Mouse (Mus musculus) A20 (cell line): Measurements from ENCODE around the gene Zfp580.

Source experiments
- DNase-seq: peaks from one replicate; pipeline ENCODE4 v3.0.0-alpha.2; 2011; ENCODE audit warnings: low read depth, low spot score

Zfp580 gene

DNA sequence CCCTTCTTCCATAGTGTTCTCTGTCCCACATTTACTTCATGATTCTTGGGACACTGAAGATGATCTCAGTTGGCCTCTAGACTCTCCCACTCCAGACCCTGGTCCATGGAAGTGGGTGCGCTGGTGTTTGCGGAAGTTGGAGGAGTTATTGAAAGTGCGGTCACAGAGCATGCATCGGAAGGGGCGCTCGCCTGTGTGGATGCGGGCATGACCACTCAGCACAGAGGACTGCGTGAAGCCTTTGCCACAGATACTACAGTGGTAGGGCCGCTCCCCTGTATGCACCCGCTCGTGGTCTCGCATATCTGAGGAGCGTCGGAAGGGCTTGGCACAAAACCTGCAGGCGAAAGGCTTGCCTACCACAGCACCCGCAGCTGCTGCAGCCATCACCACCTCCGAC is 15.7 kb upstream of the Zfp580 start:
- DNase-seq, result no peak

DNA sequence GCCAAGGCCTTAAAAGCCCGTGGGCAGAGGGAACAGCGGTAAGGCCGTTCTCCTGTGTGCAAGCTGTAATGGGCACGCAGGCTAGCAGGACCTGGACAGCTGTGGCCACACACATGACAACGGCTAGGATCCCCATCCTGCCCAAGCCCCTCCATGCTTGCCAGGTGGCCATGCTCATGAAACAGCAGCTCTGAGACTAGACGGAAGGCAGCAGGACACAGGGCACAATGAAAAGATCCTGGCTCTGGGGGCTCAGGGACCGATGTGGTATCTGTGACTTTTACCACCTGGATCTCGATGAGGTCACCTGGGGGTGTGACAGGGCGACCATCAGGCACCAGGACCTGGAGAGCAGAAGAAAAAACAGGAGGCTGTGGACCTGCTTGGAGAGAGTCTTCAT is 15.2 kb upstream of the Zfp580 start:
- no peak for DNase-seq

GRCm38 (mm10) chr7:5037026-5037425 is 14.3 kb upstream of the Zfp580 start:
- no peak for DNase-seq

DNA sequence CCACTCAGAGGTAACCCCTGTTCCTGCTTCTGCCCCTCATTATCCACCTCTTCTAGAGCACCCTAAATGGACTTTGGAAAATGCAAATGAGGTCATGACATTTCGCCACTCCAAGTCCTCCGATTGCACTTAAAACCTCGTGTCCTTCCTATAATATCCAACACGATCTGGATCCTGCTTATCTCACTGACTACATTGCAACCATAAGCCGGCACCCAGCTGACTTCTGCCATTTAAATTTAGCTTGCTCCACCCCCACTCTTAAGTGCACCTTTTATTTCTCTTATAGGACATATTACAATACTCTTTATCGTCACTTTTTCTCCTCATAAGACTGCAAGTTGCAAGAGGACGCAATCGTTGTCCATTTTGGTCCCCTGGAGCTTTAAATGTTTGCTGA is 13.9 kb upstream of the Zfp580 start:
- no peak for DNase-seq

DNA sequence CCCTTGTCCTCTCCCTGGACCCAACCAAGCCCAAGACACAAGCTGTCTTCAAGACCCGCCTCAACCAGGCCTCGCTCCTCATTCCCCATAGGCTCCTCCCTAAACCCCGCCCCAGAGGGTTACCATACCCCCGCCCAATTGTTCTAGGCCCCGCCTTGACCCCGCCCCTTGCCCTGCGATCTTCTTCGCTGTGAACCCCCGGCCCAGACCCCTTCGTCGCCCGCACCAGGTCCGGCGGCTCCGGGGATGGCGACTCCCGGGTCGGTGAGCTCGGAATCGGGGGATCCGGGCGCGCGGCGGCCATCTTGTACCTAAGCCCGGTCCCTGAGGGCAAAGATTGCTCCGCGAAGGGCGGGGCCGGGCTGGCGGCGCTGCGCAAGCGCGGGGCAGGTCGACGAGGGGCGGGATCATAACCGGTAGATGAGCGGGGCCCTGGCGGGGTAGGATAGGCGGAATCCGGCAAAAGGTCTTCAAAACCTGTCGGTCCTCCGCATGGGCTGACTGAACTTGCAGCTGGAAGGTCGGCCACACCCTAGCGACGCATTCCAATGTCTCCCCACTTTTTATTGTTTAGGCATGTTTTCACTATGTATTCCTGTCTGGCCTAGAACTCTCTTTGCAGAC is 13.1 kb upstream of the Zfp580 start, which contains the start of gene Zfp784:
Zfp784 (minus strand) TSS at position 338 of the 624 bp plus-strand sequence.
- peak; percentile 96 for DNase-seq

DNA sequence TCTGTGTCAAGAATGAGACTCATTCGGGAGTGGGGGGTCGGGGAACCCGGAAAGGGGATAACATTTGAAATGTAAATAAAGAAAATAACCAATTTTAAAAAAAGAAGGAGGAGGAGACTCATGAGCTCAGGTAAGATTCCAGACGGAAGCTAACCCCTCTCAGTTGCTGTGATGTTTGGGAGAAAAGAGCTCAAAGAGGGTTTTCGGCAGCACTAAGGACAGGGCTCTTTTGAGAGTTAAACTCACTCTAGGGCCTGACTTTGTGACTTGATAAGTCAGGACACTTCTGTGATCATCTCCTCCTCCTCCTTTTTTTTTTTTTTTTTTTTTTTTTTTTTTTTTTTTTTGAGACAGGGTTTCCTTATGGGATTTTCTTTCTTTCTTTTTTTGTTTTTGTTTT is 12.4 kb upstream of the Zfp580 start:
- DNase-seq, result no peak

GRCm38 (mm10) chr7:5044981-5045380 is 6.4 kb upstream of the Zfp580 start:
- DNase-seq, result no peak

DNA sequence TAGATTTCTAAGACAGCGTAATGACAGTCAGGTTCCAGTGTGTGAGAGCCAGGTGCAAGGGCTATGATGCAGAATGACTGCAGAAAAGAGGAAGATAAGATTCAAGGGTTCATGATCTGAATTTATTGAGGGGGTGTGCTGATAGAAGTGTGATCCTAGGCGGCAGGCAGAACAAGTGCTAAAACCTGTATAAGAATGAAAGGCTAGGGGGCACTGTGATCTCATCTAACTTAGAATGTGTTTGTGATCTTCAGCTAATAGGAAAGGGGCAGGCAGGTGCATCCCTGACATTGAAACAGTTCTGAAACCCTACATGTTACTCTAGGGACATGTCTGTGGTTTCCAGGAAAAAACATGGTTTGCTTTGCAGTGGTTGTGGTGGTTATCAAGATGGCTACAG is 5.2 kb upstream of the Zfp580 start:
- DNase-seq, result peak; percentile 64

DNA sequence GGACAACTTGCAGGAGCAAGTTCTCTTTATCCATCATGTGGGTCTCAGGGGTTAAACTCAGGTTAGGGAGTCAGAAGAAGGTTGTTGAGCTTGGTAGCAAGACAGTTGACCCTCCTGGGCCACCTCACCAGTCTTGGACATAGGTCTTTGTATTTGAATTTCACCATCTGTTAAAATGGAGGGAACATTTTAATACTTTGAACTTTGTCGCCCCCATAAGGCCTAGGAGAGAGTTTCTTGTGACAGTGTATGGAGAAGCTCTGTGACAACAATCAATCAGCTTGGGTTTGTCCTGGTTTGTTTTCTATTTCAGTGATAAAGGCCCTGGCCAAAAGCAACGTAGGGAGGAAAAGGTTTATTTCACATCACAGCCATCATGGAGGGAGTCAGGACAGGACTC is 4.0 kb upstream of the Zfp580 start:
- peak; percentile 61 for DNase-seq

- DNase-seq, result no peak
Measured at GRCm38 (mm10) chr7:5052438-5052837, 1.1 kb downstream of the Zfp580 start.

DNA sequence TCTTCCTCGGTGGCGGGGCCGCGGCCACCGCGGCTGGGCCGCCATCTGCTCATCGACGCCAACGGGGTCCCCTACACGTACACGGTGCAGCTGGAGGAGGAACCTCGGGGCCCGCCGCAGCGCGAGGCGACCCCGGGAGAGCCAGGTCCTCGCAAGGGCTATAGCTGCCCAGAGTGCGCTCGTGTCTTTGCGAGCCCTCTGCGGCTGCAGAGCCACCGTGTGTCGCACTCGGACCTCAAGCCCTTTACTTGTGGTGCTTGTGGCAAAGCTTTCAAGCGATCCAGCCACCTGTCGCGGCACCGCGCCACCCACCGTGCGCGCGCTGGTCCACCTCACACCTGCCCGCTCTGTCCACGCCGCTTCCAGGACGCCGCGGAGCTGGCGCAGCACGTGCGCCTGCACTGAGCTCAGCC is 1.6 kb downstream of the Zfp580 start:
- DNase-seq, result no peak

GRCm38 (mm10) chr7:5053456-5054179 is 2.3 kb downstream of the Zfp580 start:
- DNase-seq, result no peak

GRCm38 (mm10) chr7:5056651-5057263 is 5.4 kb downstream of the Zfp580 start:
- no peak for DNase-seq

DNA sequence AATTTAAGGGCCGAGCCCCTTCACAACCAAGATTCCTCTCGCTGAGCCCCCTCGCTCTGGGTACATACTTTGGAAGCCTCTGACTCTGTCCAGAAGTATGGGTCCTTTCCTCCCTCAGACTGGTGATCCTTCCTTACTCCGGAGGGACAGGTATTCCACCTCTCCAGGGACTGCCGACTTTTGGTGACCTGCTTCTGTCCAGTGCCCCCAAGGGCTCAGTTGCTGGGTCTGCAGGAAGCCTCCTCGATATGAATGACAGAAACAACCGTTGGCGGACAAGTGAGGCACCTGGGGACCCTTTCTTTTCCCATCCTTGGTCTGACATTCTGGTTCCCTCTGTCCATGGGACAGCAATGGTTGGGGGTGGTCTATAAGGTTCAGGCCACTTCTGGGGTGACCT is 6.0 kb downstream of the Zfp580 start:
- DNase-seq, result no peak

DNA sequence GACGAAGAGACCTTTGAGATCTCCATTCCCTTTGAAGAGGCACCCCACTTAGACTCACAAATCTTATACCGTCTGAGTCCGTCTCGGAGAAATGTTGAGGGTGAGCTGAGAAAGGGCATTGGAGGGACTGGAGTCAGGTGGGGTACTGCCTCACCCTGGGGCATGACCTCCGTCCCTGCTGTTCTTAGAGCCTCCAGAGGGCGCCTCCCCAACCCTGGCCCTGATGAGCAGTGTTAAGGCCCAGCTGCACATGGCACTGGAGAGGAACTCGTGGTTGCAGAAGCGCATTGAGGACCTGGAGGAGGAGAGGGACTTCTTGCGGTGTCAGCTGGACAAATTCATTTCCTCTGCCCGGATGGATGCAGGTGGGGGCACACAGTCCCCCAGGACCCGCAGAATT is 6.5 kb downstream of the Zfp580 start:
- peak; percentile 75 for DNase-seq

- DNase-seq, result no peak
Measured at GRCm38 (mm10) chr7:5058631-5059030, 7.3 kb downstream of the Zfp580 start.

DNA sequence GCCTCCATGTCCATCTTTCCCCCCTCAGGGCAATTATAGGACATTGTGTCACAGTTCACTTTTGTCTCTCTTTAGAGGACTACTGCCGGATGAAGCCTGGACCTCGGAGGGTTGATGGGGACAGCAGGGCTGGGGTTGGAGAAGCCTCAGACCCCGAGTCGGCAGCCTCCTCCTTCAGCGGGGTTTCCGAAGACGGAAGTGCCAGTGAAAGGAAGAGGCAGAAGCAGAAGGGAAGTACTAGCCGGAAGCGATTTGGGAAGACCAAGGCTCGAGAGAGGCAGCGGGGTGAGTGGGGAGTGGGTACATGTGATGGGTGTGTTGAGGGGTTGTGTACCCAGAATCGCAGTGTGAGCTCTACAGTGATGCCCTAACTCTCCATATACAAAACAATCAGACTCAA is 8.1 kb downstream of the Zfp580 start:
- DNase-seq, result no peak

DNA sequence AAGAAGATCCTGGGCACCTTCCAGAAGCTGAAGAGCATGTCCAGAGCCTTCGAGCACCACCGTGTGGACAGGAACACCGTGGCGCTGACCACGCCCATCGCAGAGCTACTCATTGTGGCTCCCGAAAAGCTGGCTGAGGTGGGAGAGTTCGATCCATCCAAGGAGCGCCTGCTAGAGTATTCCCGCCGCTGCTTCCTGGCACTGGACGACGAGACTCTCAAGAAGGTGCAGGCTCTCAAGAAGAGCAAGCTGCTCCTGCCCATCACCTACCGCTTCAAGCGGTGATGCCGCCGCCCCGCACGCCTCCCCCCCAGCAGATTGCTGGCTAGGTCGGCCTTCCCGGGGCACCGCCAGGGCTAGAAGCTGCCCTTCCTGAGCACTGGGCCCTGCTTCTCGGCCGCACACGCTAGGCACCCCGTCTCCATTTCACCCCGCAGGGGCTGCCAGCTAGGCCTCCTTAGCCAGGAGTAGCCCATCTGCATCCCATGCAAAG is 8.9 kb downstream of the Zfp580 start:
- DNase-seq, result peak; percentile 90

DNA sequence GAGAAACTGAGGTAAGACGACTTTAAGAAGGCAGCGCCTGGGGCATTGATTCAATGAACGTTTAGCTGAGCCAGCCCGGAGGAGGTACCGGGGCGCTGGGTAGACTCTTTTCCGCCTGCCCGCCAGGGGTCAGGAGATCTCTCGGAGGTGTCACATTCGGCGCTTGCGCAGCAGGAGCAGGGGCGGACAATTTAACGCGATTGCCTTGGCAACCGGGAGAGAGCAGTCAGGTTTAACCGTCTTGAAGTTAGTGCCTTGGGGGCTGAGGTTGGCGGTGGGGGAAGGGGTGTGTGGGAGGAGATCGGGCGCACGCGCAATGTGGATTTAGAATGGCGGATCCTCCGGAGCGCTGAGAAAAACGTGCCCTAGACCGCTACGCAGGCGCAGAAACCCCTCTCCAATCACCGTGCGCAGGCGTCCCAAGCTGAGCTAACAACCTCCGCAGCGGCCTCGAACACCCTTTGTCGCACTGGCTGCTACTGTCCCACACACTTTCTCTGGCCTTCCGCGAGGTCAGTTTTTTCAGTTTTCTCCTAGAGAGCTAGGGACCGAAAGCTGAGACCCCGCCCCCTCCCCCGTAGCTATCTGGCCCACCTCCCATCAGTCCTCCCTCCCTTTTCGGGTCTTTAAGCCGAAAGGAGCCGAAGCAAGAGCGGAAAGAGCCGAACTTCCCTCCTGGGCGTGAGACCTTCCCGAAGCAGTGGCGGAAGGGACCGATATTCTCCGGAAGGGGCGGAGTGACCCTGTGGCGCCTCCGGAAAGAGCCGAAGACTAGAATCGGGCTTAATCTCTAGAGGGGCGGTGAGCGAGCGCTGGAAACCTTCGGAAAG is 9.8 kb downstream of the Zfp580 start:
- DNase-seq, result peak; percentile 98

GRCm38 (mm10) chr7:5061774-5062359 is 10.5 kb downstream of the Zfp580 start, which contains the start of gene U2af2:
TSS of gene U2af2 (plus strand) at chr7:5062143.
- peak; percentile 95 for DNase-seq

GRCm38 (mm10) chr7:5062360-5063001 is 11.1 kb downstream of the Zfp580 start:
- peak; percentile 94 for DNase-seq
